Mouse (Mus musculus) induced T-regulatory cell, adult 2 months (primary cell): Measurements from ENCODE around the gene Asic2.

ENCODE experiments used
- DNase-seq: peaks from one replicate; pipeline ENCODE4 v3.0.0-alpha.2; 2012; ENCODE audit warnings: low read depth

The Asic2 gene

GRCm38 (mm10) chr11:81184721-81185120, 783.5 kb downstream of the Asic2 start:
- no peak for DNase-seq

- no peak for DNase-seq
Observed at GRCm38 (mm10) chr11:81164890-81165289, 803.4 kb downstream of the Asic2 start.

GRCm38 (mm10) chr11:81163056-81163455, 805.2 kb downstream of the Asic2 start:
- no peak for DNase-seq

GRCm38 (mm10) chr11:81153841-81154240, 814.4 kb downstream of the Asic2 start:
- DNase-seq = no peak

- DNase-seq = no peak
Observed at GRCm38 (mm10) chr11:81153161-81153840, 815.0 kb downstream of the Asic2 start.

- DNase-seq = no peak
Observed at GRCm38 (mm10) chr11:81152460-81153160, 815.6 kb downstream of the Asic2 start.

GRCm38 (mm10) chr11:81152021-81152385, 816.3 kb downstream of the Asic2 start:
- DNase-seq = no peak

GRCm38 (mm10) chr11:81151286-81152020, 816.8 kb downstream of the Asic2 start:
- no peak for DNase-seq

GRCm38 (mm10) chr11:81150621-81151020, 817.6 kb downstream of the Asic2 start:
- no peak for DNase-seq

- DNase-seq = no peak
Observed at GRCm38 (mm10) chr11:81148423-81148822, 819.8 kb downstream of the Asic2 start.

GRCm38 (mm10) chr11:81146574-81147157, 821.6 kb downstream of the Asic2 start:
- no peak for DNase-seq

- DNase-seq = no peak
Observed at GRCm38 (mm10) chr11:81135141-81135540, 833.1 kb downstream of the Asic2 start.

GRCm38 (mm10) chr11:81133950-81134349, 834.3 kb downstream of the Asic2 start:
- no peak for DNase-seq

- DNase-seq = no peak
Observed at GRCm38 (mm10) chr11:81132669-81133068, 835.6 kb downstream of the Asic2 start.

GRCm38 (mm10) chr11:81124363-81124762, 843.9 kb downstream of the Asic2 start:
- no peak for DNase-seq

- no peak for DNase-seq
Observed at GRCm38 (mm10) chr11:81120024-81120576, 848.2 kb downstream of the Asic2 start.

- DNase-seq = no peak
Observed at GRCm38 (mm10) chr11:81118055-81118454, 850.2 kb downstream of the Asic2 start.

- DNase-seq = peak; percentile 1
Observed at GRCm38 (mm10) chr11:81115666-81116065, 852.6 kb downstream of the Asic2 start.

GRCm38 (mm10) chr11:81111626-81112025, 856.6 kb downstream of the Asic2 start:
- no peak for DNase-seq

GRCm38 (mm10) chr11:81110049-81110448, 858.2 kb downstream of the Asic2 start:
- DNase-seq = no peak

- no peak for DNase-seq
Observed at GRCm38 (mm10) chr11:81106949-81107348, 861.3 kb downstream of the Asic2 start.

- no peak for DNase-seq
Observed at GRCm38 (mm10) chr11:81100829-81101228, 867.4 kb downstream of the Asic2 start.
